Mouse (Mus musculus): ENCODE results near the gene Tmprss3. TPM values are rescaled to one million over a fixed set of nuclear protein-coding genes. Genes with fewer than 3 reads are reported as not detected.

The Tmprss3 gene
- total and polyA plus RNA-seq, 3 experiments, result 0.08 to 0.11 TPM; not detected in 1

DNA sequence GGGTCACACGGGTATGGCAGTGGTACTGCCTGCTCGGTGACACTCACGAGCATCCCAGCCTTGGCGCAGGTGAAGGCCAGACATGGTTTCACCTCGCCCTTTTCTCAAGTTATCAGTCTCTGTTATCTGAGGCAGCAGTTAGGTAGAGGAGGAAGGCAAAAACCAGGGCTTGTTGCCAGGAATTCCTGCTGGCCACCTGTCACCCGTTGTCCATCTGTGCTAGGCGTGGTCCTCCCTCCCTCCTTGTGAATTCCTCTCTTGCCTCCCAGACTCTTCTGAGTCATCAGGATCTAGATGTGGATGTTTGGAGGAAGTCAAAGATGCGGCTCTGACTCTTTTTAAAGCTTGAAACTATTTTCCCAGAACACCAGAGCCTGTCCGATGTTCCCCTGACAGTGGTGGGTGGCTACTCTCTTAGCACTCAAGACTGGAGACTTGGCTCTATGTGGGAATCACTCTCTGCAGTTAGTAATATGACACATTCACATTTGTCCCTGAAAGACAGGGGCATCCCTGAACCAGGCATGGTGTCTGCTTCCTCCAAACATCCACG, 67.4 kb downstream of the Tmprss3 start:
- Histone ChIP-seq H3K27me3 (ENCODE audit: control insufficient read depth in 1 of 2, insufficient read depth in 2 of 2, low read length in 2 of 2) (peaks cover 3 to 4% of the 10 kb centered on the region in 2 experiments; a peak in 3 of 4 replicates), H3K79me2 (ENCODE audit: control insufficient read depth, insufficient read depth, low read length, poor library complexity) (no peaks in the 10 kb centered on the region), H3K27ac (ENCODE audit: control insufficient read depth, low read depth, low read length) (no peak overlapping the region), H3K36me3 (ENCODE audit: control insufficient read depth in 1 of 2, insufficient read depth in 2 of 2, low read length in 2 of 2) (no peaks in the 10 kb centered on the region), H3K9ac (ENCODE audit: control insufficient read depth, low read depth, low read length, poor library complexity, severe bottlenecking) (no peak overlapping the region), H3K4me3 (ENCODE audit: control insufficient read depth in 1 of 2, insufficient read depth in 1 of 2, low read depth in 2 of 2, low read length in 2 of 2) (no peak overlapping the region), H3K4me1 (ENCODE audit: control insufficient read depth in 1 of 2, insufficient read depth in 2 of 2, low read length in 2 of 2) (no peaks in the 10 kb centered on the region), H3K9me3 (replicated peaks; ENCODE audit: insufficient read depth, low read length) (no peaks in the 10 kb centered on the region)
- no peak for DNase-seq (ENCODE audit: low read depth, low spot score)
- TF ChIP-seq MEF2A (IDR thresholded peaks at IDR 0.05; ENCODE audit: extremely low read depth, insufficient replicate concordance, low read depth, low read length, poor library complexity, severe bottlenecking), result no peak
- no peak for TF ChIP-seq UBTF (IDR thresholded peaks at IDR 0.05; ENCODE audit: borderline replicate concordance, insufficient read depth, low read depth, low read length)
- TF ChIP-seq ZNF384 (IDR thresholded peaks at IDR 0.05; ENCODE audit: low read depth, low read length), result no peak
- no peak for TF ChIP-seq SMC3 (IDR thresholded peaks at IDR 0.05; ENCODE audit: low read depth, low read length)
- no peak for TF ChIP-seq NRF1 (IDR thresholded peaks at IDR 0.05; ENCODE audit: insufficient read depth, low read depth, low read length, poor library complexity, severe bottlenecking)
- TF ChIP-seq USF1 (IDR thresholded peaks at IDR 0.05; ENCODE audit: low read depth, low read length), result no peak
- no peak for TF ChIP-seq KAT2A (conservative IDR thresholded peaks at IDR 0.05; ENCODE audit: low read depth, low read length)
- TF ChIP-seq POLR2A (IDR thresholded peaks at IDR 0.05; ENCODE audit: control insufficient read depth in 1 of 2, insufficient read depth in 1 of 2, low read depth in 1 of 2, low read length in 2 of 2, poor library complexity in 1 of 2), result no peak
- TF ChIP-seq ZMIZ1 (IDR thresholded peaks at IDR 0.05; ENCODE audit: low read depth, low read length), result no peak
- TF ChIP-seq POLR2AphosphoS2 (IDR thresholded peaks at IDR 0.05; ENCODE audit: low read length), result no peak
- TF ChIP-seq E2F4 (IDR thresholded peaks at IDR 0.05; ENCODE audit: borderline replicate concordance, low read depth, low read length), result no peak

DNA sequence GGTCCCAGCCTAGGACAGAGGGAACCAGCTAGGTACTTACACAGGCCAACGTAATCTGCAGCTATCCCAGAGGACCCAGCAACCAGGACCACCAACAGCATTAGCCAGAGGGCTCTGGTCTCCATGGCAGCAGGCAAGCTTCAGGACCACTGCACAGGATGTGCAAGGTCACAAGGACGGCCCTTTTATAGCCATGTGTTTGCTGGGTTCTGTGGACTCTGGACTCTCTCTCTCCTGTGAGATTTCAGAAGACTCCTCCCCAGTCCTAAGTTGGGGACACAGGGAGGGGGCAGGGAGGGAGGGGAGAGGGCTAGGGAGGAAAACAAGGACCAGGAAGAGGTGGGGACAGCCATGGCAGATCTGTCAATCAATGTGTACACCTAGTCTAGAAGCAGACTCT, 69.3 kb downstream of the Tmprss3 start, which contains the start of gene Tff3:
Tff3 (minus strand) TSS at position 195 of the 400 bp plus-strand sequence.
- Histone ChIP-seq H3K27me3 (ENCODE audit: control insufficient read depth in 1 of 2, insufficient read depth in 2 of 2, low read length in 2 of 2) (peaks cover 3 to 4% of the 10 kb centered on the region in 2 experiments; a peak in 3 of 4 replicates), H3K9me3 (replicated peaks; ENCODE audit: insufficient read depth, low read length) (no peaks in the 10 kb centered on the region), H3K4me1 (ENCODE audit: control insufficient read depth in 1 of 2, insufficient read depth in 2 of 2, low read length in 2 of 2) (no peaks in the 10 kb centered on the region), H3K79me2 (ENCODE audit: control insufficient read depth, insufficient read depth, low read length, poor library complexity) (no peaks in the 10 kb centered on the region), H3K36me3 (ENCODE audit: control insufficient read depth in 1 of 2, insufficient read depth in 2 of 2, low read length in 2 of 2) (no peaks in the 10 kb centered on the region), H3K27ac (ENCODE audit: control insufficient read depth, low read depth, low read length) (no peak within 1 kb of the TSS), H3K4me3 (ENCODE audit: control insufficient read depth in 1 of 2, insufficient read depth in 1 of 2, low read depth in 2 of 2, low read length in 2 of 2) (no peak within 1 kb of the TSS), H3K9ac (ENCODE audit: control insufficient read depth, low read depth, low read length, poor library complexity, severe bottlenecking) (no peak within 1 kb of the TSS)
- TF ChIP-seq ZMIZ1 (IDR thresholded peaks at IDR 0.05; ENCODE audit: low read depth, low read length) (no peak), HCFC1 (IDR thresholded peaks at IDR 0.05; ENCODE audit: low read depth, low read length) (no peak), CHD1 (IDR thresholded peaks at IDR 0.05; ENCODE audit: low read depth, low read length) (no peak), JUND (IDR thresholded peaks at IDR 0.05; ENCODE audit: low read depth, low read length) (no peak), POLR2AphosphoS5 (IDR thresholded peaks at IDR 0.05; ENCODE audit: borderline replicate concordance, low read depth, low read length) (no peak), CTCF (IDR thresholded peaks at IDR 0.05 in 2 of 3, conservative IDR thresholded peaks at IDR 0.05 in 1 of 3; ENCODE audit: control insufficient read depth in 1 of 3, insufficient read depth in 1 of 3, low read depth in 2 of 3, low read length in 3 of 3, poor library complexity in 1 of 3, severe bottlenecking in 1 of 3) (no peak), POLR2AphosphoS2 (IDR thresholded peaks at IDR 0.05; ENCODE audit: low read length) (no peak), ZKSCAN1 (IDR thresholded peaks at IDR 0.05; ENCODE audit: low read depth, low read length) (no peak), MEF2A (IDR thresholded peaks at IDR 0.05; ENCODE audit: extremely low read depth, insufficient replicate concordance, low read depth, low read length, poor library complexity, severe bottlenecking) (no peak), E2F4 (IDR thresholded peaks at IDR 0.05; ENCODE audit: borderline replicate concordance, low read depth, low read length) (no peak), MAFK (IDR thresholded peaks at IDR 0.05; ENCODE audit: borderline replicate concordance, low read depth, low read length) (no peak)
- DNase-seq (ENCODE audit: low read depth, low spot score), result no peak

Other genes starting within 250 kb of the Tmprss3 start
- not detected in 2 replicates for gene Umodl1, start 244.3 kb downstream of the Tmprss3 start, total RNA-seq (2012; rRNA removed)
- not detected for gene Umodl1, start 244.3 kb downstream of the Tmprss3 start, polyA plus RNA-seq (2012; ENCODE audit: insufficient read depth in 1 of 2, insufficient read length in 2 of 2, low read depth in 1 of 2, low replicate concordance in 2 of 2, missing spikeins in 1 of 2)
- 10.4 and 11.6 TPM in 2 replicates for gene Abcg1, start 141.3 kb downstream of the Tmprss3 start, total RNA-seq (2012; rRNA removed)
- 10 to 100 TPM in 1 of 2 experiments, not detected in 1; 18.0 TPM for gene Abcg1, start 141.3 kb downstream of the Tmprss3 start, polyA plus RNA-seq (2012; ENCODE audit: insufficient read depth in 1 of 2, insufficient read length in 2 of 2, low read depth in 1 of 2, low replicate concordance in 2 of 2, missing spikeins in 1 of 2)
- not detected in 2 replicates for gene Tff3, start 69.3 kb downstream of the Tmprss3 start, total RNA-seq (2012; rRNA removed)
- gene Tff3, start 69.3 kb downstream of the Tmprss3 start, polyA plus RNA-seq (2012; ENCODE audit: insufficient read depth in 1 of 2, insufficient read length in 2 of 2, low read depth in 1 of 2, low replicate concordance in 2 of 2, missing spikeins in 1 of 2), result not detected
- not detected in 2 replicates for gene Tff2, start 54.7 kb downstream of the Tmprss3 start, total RNA-seq (2012; rRNA removed)
- not detected for gene Tff2, start 54.7 kb downstream of the Tmprss3 start, polyA plus RNA-seq (2012; ENCODE audit: insufficient read depth in 1 of 2, insufficient read length in 2 of 2, low read depth in 1 of 2, low replicate concordance in 2 of 2, missing spikeins in 1 of 2)
- gene Tff1, start 33.7 kb downstream of the Tmprss3 start, total RNA-seq (2012; rRNA removed), result not detected in 2 replicates
- not detected for gene Tff1, start 33.7 kb downstream of the Tmprss3 start, polyA plus RNA-seq (2012; ENCODE audit: insufficient read depth in 1 of 2, insufficient read length in 2 of 2, low read depth in 1 of 2, low replicate concordance in 2 of 2, missing spikeins in 1 of 2)
- gene Ubash3a, start 8.9 kb upstream of the Tmprss3 start, total RNA-seq (2012; rRNA removed), result 24.9 and 30.2 TPM in 2 replicates
- gene Ubash3a, start 8.9 kb upstream of the Tmprss3 start, polyA plus RNA-seq (2012; ENCODE audit: insufficient read depth in 1 of 2, insufficient read length in 2 of 2, low read depth in 1 of 2, low replicate concordance in 2 of 2, missing spikeins in 1 of 2), result 10 to 100 TPM; 27.6 to 57.4 TPM
- gene Rsph1, start 78.4 kb upstream of the Tmprss3 start, total RNA-seq (2012; rRNA removed), result 1.3 and 2.0 TPM in 2 replicates
- 1 to 10 TPM in 1 of 2 experiments, not detected in 1; 3.6 TPM for gene Rsph1, start 78.4 kb upstream of the Tmprss3 start, polyA plus RNA-seq (2012; ENCODE audit: insufficient read depth in 1 of 2, insufficient read length in 2 of 2, low read depth in 1 of 2, low replicate concordance in 2 of 2, missing spikeins in 1 of 2)
- 10.3 and 15.0 TPM in 2 replicates for gene Slc37a1, start 87.8 kb upstream of the Tmprss3 start, total RNA-seq (2012; rRNA removed)
- 10 to 100 TPM in 1 of 2 experiments, not detected in 1; 14.2 TPM for gene Slc37a1, start 87.8 kb upstream of the Tmprss3 start, polyA plus RNA-seq (2012; ENCODE audit: insufficient read depth in 1 of 2, insufficient read length in 2 of 2, low read depth in 1 of 2, low replicate concordance in 2 of 2, missing spikeins in 1 of 2)
- 0.20 TPM in 1 of 2 replicates, not detected in the other for gene Pde9a, start 187.2 kb upstream of the Tmprss3 start, total RNA-seq (2012; rRNA removed)
- gene Pde9a, start 187.2 kb upstream of the Tmprss3 start, polyA plus RNA-seq (2012; ENCODE audit: insufficient read depth in 1 of 2, insufficient read length in 2 of 2, low read depth in 1 of 2, low replicate concordance in 2 of 2, missing spikeins in 1 of 2), result under 1 TPM in 1 of 2 experiments, not detected in 1; 0.56 TPM